ENCODE assay signal across 7 mouse cellular contexts in genomic region chr16:21818132-21818531, GRCm38 (mm10). TPM values are rescaled to one million over a fixed set of nuclear protein-coding genes. Genes with fewer than 3 reads are reported as not detected.
DNase-seq lines count a peak whose midpoint lies in the region; ATAC-seq and TF ChIP-seq lines count a peak whose summit lies in the region.

No protein-coding gene starts in this region.

- H3K4me1 ChIP-seq in intestine, embryonic 16.5 days (ENCODE audit: control insufficient read depth, insufficient read depth, low read length), result peaks cover 3% of the 10 kb centered on the region; the same call in 1 of the 2 replicates
- H3K4me1 ChIP-seq in lung, embryonic 14.5 days (ENCODE audit: insufficient read depth), result no peaks in the 10 kb centered on the region

- WGBS in intestine, embryonic 16.5 days, result 39% methylated on average over 9 of the region's 9 CpGs
- WGBS in lung, embryonic 14.5 days, result 31% methylated on average over 9 of the region's 9 CpGs

- ATAC-seq in intestine, embryonic 16.5 days, result peak; percentile 60
- ATAC-seq in lung, embryonic 14.5 days (ENCODE audit: insufficient read depth), result 0 out of 2 replicates have a peak, but pooled peaks have one; percentile 17

- H3K9ac ChIP-seq in intestine, embryonic 16.5 days (ENCODE audit: low read depth, low read length), result no peak overlapping the region
- no peak overlapping the region for H3K9ac ChIP-seq in lung, embryonic 14.5 days

- no peak overlapping the region for H3K4me3 ChIP-seq in intestine, embryonic 16.5 days (ENCODE audit: low read length)
- H3K4me3 ChIP-seq in lung, embryonic 14.5 days (ENCODE audit: low read depth, low read length), result no peak overlapping the region

- H3K27me3 ChIP-seq in intestine, embryonic 16.5 days (replicated peaks; ENCODE audit: control insufficient read depth, insufficient read depth, low read length), result no peaks in the 10 kb centered on the region
- no peaks in the 10 kb centered on the region for H3K27me3 ChIP-seq in lung, embryonic 14.5 days (ENCODE audit: insufficient read depth, low read length)

- no peak overlapping the region for H3K27ac ChIP-seq in intestine, embryonic 16.5 days (ENCODE audit: low read length)
- H3K27ac ChIP-seq in lung, embryonic 14.5 days (ENCODE audit: low read depth), result no peak overlapping the region

- H3K9me3 ChIP-seq in intestine, embryonic 16.5 days (ENCODE audit: control insufficient read depth, low read length), result no peaks in the 10 kb centered on the region
- no peaks in the 10 kb centered on the region for H3K9me3 ChIP-seq in lung, embryonic 14.5 days (ENCODE audit: low read depth, low read length)

- DNase-seq in CD4-positive, CD25-positive, alpha-beta regulatory T cell, adult 2 months (ENCODE audit: low read depth, low spot score), result peak; percentile 61
- DNase-seq in R1 (ENCODE audit: low read depth, low spot score) (peak; percentile 67), adipocyte (ENCODE audit: low spot score) (no peak)
- DNase-seq in lung, embryonic 14.5 days, result peak; percentile 55
- no peak for DNase-seq in cerebellum, postnatal 25 days
- DNase-seq in layer of hippocampus, adult 18-20 months (ENCODE audit: low spot score in 2 of 2), result no peak

- TF ChIP-seq CTCF in lung, embryonic 14.5 days (IDR thresholded peaks at IDR 0.05; ENCODE audit: low read depth), result no peak

- H3K4me2 ChIP-seq in intestine, embryonic 16.5 days (ENCODE audit: low read depth, low read length), result peak overlapping the region; percentile 19; the same call in 1 of the 2 replicates
- H3K4me2 ChIP-seq in lung, embryonic 14.5 days, result no peak overlapping the region

- no peaks in the 10 kb centered on the region for H3K36me3 ChIP-seq in intestine, embryonic 16.5 days (ENCODE audit: control insufficient read depth, insufficient read depth, low read length)
- H3K36me3 ChIP-seq in lung, embryonic 14.5 days (ENCODE audit: insufficient read depth), result no peaks in the 10 kb centered on the region

RNA-seq across cellular contexts. Expression of gene Map3k13, which starts 24.0 kb away (rescaled TPM):
- polyA plus RNA-seq in intestine, embryonic 16.5 days (2015; fragmentation: Nextera tagmentation; extraction: Ambion mirVana), result 2.2 and 2.8 TPM in 2 replicates
- 0.65 and 0.95 TPM in 2 replicates for polyA plus RNA-seq in lung, embryonic 14.5 days (2014; fragmentation: Nextera tagmentation; extraction: Ambion mirVana)
- total RNA-seq in layer of hippocampus, adult 18-20 months (2021), result 10 to 100 TPM; 14.9 to 15.0 TPM

RNA-seq across cellular contexts. Expression of gene Ehhadh, which starts 30.5 kb away (rescaled TPM):
- 20.2 and 25.9 TPM in 2 replicates for polyA plus RNA-seq in intestine, embryonic 16.5 days (2015; fragmentation: Nextera tagmentation; extraction: Ambion mirVana)
- 1.6 and 2.4 TPM in 2 replicates for polyA plus RNA-seq in lung, embryonic 14.5 days (2014; fragmentation: Nextera tagmentation; extraction: Ambion mirVana)
- total RNA-seq in layer of hippocampus, adult 18-20 months (2021), result 1 to 10 TPM; 1.8 to 2.2 TPM

Comparison
In these comparisons a context has a peak if more than half of its experiments do, and no peak if none do; other contexts are left out.
1. DNase-seq: peak in CD4-positive, CD25-positive, alpha-beta regulatory T cell, adult 2 months (single experiment), R1 (single experiment) and lung, embryonic 14.5 days (single experiment); none in adipocyte (single experiment), cerebellum, postnatal 25 days (0 of 2) and layer of hippocampus, adult 18-20 months (0 of 2).